Mouse (Mus musculus) hindbrain, embryonic 10.5 days (tissue): Measurements from ENCODE around the gene Ovol1. TPM values are rescaled to one million over a fixed set of nuclear protein-coding genes. Genes with fewer than 3 reads are reported as not detected.

ENCODE experiments used
- DNase-seq: peaks from one replicate; pipeline ENCODE4 v3.0.0-alpha.2; 2017; ENCODE audit warnings: low spot score
- H3K27ac ChIP-seq: fragments of 300-500 bp; sonication (generic); 2 replicates; pipeline ENCODE4 v1.5.1; 2016; ENCODE audit warnings: mild to moderate bottlenecking, moderate library complexity
- H3K27me3 ChIP-seq: fragments of 300-500 bp; sonication (generic); 2 replicates; pipeline ENCODE4 v1.6.1; 2016; ENCODE audit warnings: mild to moderate bottlenecking; ENCODE audit not compliant: poor library complexity, insufficient read depth, severe bottlenecking
- H3K36me3 ChIP-seq: fragments of 300-500 bp; sonication (generic); 2 replicates; pipeline ENCODE4 v1.6.1; 2016; ENCODE audit warnings: mild to moderate bottlenecking, moderate library complexity
- H3K4me1 ChIP-seq: fragments of 300-500 bp; sonication (generic); replicated peaks from 2 replicates; pipeline ENCODE4 v1.6.1; 2016; ENCODE audit warnings: mild to moderate bottlenecking
- H3K4me3 ChIP-seq: fragments of 300-500 bp; sonication (generic); 2 replicates; pipeline ENCODE4 v1.5.1; 2016; ENCODE audit warnings: mild to moderate bottlenecking, moderate library complexity
- H3K9me3 ChIP-seq: fragments of 300-500 bp; sonication (generic); 2 replicates; pipeline ENCODE4 v1.6.1; 2016; ENCODE audit warnings: mild to moderate bottlenecking, moderate library complexity
- WGBS: fragments of 180-500 bp; shearing (Covaris S2); methylation state at CpG from one replicate; pipeline ENCODE4 v1.1.7; 2016; 5-methylcytosine and 5-hydroxymethylcytosine counted together
- polyA plus RNA-seq: library from polyadenylated mRNA; unstranded; fragments of >200 nt; fragmentation: Nextera tagmentation; extraction: Ambion mirVana; gene quantifications from 2 replicates; pipeline ENCODE4 v1.2.1, GENCODE M21; 2016

The Ovol1 gene
- polyA plus RNA-seq, 1 experiment from 2014 or later = 0.77 TPM

- peaks cover 38% of the 10 kb centered on the region for H3K4me1 ChIP-seq
- H3K4me3 ChIP-seq = no peak overlapping the region; the same call in 1 of the 2 replicates
- WGBS = 55% methylated on average over 5 of the region's 5 CpGs
- no peaks in the 10 kb centered on the region for H3K9me3 ChIP-seq
- no peak for DNase-seq
- peak overlapping the region; percentile 23; the same call in 1 of the 2 replicates for H3K27ac ChIP-seq
- H3K36me3 ChIP-seq = peaks cover 12% of the 10 kb centered on the region; the same call in 1 of the 2 replicates
- peaks cover 81% of the 10 kb centered on the region for H3K27me3 ChIP-seq
Observed at GRCm38 (mm10) chr19:5566316-5566715, 5.9 kb upstream of the Ovol1 start.

- WGBS = 93% methylated on average over 10 of the region's 10 CpGs
- no peak overlapping the region for H3K27ac ChIP-seq
- no peaks in the 10 kb centered on the region for H3K9me3 ChIP-seq
- H3K4me1 ChIP-seq = peaks cover 48% of the 10 kb centered on the region
- peaks cover 94% of the 10 kb centered on the region for H3K27me3 ChIP-seq
- no peak overlapping the region for H3K4me3 ChIP-seq
- DNase-seq = no peak
- H3K36me3 ChIP-seq = no peaks in the 10 kb centered on the region
Observed at GRCm38 (mm10) chr19:5562776-5563175, 2.3 kb upstream of the Ovol1 start.

DNA sequence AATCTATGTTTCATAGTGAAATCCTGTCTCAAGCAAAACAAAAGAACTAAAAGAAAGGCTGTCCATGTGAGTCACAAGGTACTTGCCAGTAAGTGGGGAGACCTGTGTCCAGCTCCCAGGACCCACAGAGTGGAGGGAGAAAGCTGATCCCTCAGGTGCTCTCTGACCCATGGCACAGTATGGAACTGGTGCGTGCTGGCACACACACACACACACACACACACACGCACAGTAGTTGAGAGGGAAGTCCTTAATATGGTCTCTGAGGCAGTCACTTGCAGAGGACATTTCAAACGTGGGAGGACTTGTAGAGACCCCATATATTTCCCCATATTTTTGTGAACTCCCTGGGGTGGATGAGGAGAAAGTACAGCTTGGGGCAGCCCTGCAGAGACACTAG, 1.4 kb upstream of the Ovol1 start:
- H3K27me3 ChIP-seq = peaks cover 100% of the 10 kb centered on the region
- peaks cover 39% of the 10 kb centered on the region for H3K4me1 ChIP-seq
- H3K27ac ChIP-seq = no peak overlapping the region
- WGBS = 68% methylated on average over 3 of the region's 3 CpGs
- H3K36me3 ChIP-seq = no peaks in the 10 kb centered on the region
- no peak for DNase-seq
- H3K9me3 ChIP-seq = no peaks in the 10 kb centered on the region
- H3K4me3 ChIP-seq = no peak overlapping the region

- peaks cover 100% of the 10 kb centered on the region for H3K27me3 ChIP-seq
- H3K4me1 ChIP-seq = peaks cover 33% of the 10 kb centered on the region
- WGBS = 17% methylated on average over 10 of the region's 10 CpGs
- peak; percentile 23 for DNase-seq
- H3K4me3 ChIP-seq = peak overlapping the region; percentile 47
- H3K27ac ChIP-seq = no peak overlapping the region
- H3K36me3 ChIP-seq = no peaks in the 10 kb centered on the region
- no peaks in the 10 kb centered on the region for H3K9me3 ChIP-seq
Observed at GRCm38 (mm10) chr19:5561252-5561790, 875 bp upstream of the Ovol1 start.

DNA sequence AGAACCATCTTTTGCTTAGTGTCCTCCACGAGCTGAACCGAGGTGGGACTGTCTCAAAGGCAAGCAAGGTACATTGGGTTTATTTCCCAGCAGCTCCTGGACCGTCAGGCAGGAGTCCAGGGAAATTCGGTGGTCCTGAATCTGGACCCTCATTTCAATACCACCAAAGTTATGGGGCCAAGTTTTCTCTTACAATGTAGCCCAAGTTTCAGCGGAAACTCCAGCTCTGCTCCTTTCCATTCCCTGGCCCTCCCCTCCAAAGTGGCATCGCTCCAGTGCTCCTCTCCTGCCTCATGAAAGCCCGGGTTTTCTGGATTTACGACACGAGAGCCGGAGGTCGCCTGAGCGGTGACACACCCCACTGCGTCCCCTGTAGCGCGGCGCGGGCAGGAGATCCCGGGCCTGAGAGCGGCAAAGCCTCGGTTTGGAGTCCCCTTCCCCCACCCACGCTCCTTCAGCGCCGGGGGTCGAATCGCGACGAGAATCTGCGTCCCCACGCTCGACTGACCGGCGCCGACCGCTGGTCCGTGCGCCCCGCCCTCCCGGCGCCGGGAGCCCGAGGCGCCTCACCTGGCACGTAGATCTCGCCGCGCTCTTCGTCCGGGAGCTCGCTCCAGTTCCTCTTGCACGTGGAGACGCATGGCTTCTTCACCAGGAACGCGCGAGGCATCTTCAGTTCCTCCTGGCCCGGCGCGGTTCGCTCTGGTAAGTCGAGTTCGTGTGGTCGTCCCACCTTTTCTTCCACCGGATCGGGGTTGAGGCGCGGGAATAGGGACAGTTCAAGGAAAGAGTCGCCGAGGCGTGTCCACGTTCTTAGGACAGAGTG, 602 bp downstream of the Ovol1 start:
- peak; percentile 30 for DNase-seq
- Histone ChIP-seq H3K4me3 (peak overlapping the region; percentile 47), H3K27ac (no peak overlapping the region), H3K27me3 (peaks cover 100% of the 10 kb centered on the region), H3K36me3 (no peaks in the 10 kb centered on the region), H3K4me1 (peaks cover 31% of the 10 kb centered on the region), H3K9me3 (no peaks in the 10 kb centered on the region)
- 1% methylated on average over 69 of the region's 69 CpGs for WGBS

GRCm38 (mm10) chr19:5559229-5559628, 1.2 kb downstream of the Ovol1 start:
- no peak for DNase-seq
- Histone ChIP-seq H3K27ac (no peak overlapping the region), H3K9me3 (no peaks in the 10 kb centered on the region), H3K36me3 (no peaks in the 10 kb centered on the region), H3K4me3 (peak overlapping the region; percentile 47), H3K27me3 (peaks cover 98% of the 10 kb centered on the region), H3K4me1 (peaks cover 31% of the 10 kb centered on the region)
- WGBS = 17% methylated on average over 8 of the region's 8 CpGs

- peaks cover 98% of the 10 kb centered on the region for H3K27me3 ChIP-seq
- H3K27ac ChIP-seq = no peak overlapping the region
- no peaks in the 10 kb centered on the region for H3K9me3 ChIP-seq
- no peak overlapping the region; the same call in 1 of the 2 replicates for H3K4me3 ChIP-seq
- 67% methylated on average over 8 of the region's 8 CpGs for WGBS
- no peak for DNase-seq
- peaks cover 31% of the 10 kb centered on the region for H3K4me1 ChIP-seq
- no peaks in the 10 kb centered on the region for H3K36me3 ChIP-seq
Observed at GRCm38 (mm10) chr19:5558770-5559169, 1.7 kb downstream of the Ovol1 start.

DNA sequence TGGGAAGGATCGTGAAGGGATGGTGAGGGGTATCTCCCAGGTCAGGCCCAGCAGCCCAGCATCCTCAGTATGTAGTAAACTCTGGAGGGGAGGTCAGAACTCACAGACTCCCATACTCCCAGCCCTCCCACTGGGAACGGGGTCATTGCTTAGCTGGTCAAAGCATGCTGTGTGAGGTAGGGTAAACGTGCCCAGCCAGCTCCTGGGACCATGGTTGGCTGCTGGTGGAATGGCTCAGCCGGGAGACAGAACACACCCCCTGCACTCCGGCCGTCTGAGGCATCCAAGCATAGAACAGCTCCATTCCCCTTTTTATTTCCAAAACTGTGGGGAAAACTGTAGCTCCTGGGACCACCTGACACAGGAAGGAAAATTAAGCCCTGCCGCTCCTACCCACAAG, 2.3 kb downstream of the Ovol1 start:
- Histone ChIP-seq H3K4me3 (no peak overlapping the region), H3K4me1 (peaks cover 31% of the 10 kb centered on the region), H3K36me3 (no peaks in the 10 kb centered on the region), H3K27me3 (peaks cover 98% of the 10 kb centered on the region), H3K9me3 (no peaks in the 10 kb centered on the region), H3K27ac (no peak overlapping the region)
- WGBS = 38% methylated on average over 7 of the region's 7 CpGs
- DNase-seq = no peak

DNA sequence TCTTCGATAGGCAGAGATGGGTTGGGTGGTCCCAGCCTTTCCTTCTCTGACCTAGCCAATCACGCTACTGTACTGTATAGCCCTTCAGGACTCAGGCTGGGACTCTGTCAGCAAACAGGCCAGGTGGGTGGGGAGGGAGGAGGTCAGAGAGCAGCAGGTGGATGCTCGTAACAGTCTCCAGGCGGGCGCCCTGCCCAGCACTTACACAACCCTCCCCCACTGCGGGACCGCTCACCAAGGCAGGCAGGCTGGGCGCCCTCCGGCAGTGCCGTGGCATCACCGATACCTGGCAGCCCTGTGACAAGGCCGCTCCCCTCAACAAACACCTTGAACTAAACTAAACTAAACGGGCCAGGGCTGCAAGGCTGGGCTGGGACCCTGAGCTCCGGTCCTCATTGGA, 6.2 kb downstream of the Ovol1 start:
- no peak for DNase-seq
- H3K36me3 ChIP-seq = no peaks in the 10 kb centered on the region
- WGBS = 74% methylated on average over 14 of the region's 14 CpGs
- H3K4me3 ChIP-seq = no peak overlapping the region
- no peaks in the 10 kb centered on the region for H3K9me3 ChIP-seq
- H3K27ac ChIP-seq = no peak overlapping the region
- peaks cover 77% of the 10 kb centered on the region for H3K27me3 ChIP-seq
- peaks cover 10% of the 10 kb centered on the region for H3K4me1 ChIP-seq

GRCm38 (mm10) chr19:5553802-5554201, 6.6 kb downstream of the Ovol1 start:
- 60% methylated on average over 8 of the region's 8 CpGs for WGBS
- H3K27me3 ChIP-seq = peaks cover 73% of the 10 kb centered on the region
- no peak for DNase-seq

GRCm38 (mm10) chr19:5547471-5548056, 12.9 kb downstream of the Ovol1 start:
- DNase-seq = no peak
- Histone ChIP-seq H3K27me3 (0 out of 2 replicates have a peak, but pooled peaks cover 14% of the 10 kb centered on the region), H3K27ac (no peak overlapping the region), H3K4me1 (peaks cover 6% of the 10 kb centered on the region; the same call in 1 of the 2 replicates), H3K36me3 (no peaks in the 10 kb centered on the region), H3K4me3 (no peak overlapping the region), H3K9me3 (no peaks in the 10 kb centered on the region)
- 80% methylated on average over 4 of the region's 4 CpGs for WGBS

More at GRCm38 (mm10) chr19:5553802-5554201, 6.6 kb downstream of the Ovol1 start:
- Histone ChIP-seq H3K27ac (no peak overlapping the region), H3K4me3 (no peak overlapping the region), H3K9me3 (no peaks in the 10 kb centered on the region), H3K4me1 (peaks cover 6% of the 10 kb centered on the region), H3K36me3 (no peaks in the 10 kb centered on the region)

DNA sequence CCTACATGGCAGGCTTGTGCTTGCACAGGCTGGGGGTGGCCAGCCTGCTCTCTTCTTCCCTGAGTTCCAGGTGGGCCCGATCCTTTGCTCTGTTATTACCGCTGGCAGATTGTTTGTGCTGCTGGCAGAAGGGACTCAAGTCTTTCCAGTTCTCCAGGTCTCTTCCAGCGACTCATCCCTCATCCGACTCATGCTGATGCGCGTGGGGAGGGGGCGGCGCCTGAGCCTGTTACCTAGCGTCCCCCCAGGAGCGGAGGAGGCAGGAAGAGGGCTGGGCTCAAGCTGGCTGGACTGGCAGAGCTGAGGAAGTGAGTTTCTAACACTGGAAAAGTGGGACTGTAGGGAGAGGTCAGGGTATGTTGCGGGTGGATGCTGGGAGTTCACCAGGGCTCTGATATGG, 16.4 kb downstream of the Ovol1 start:
- 50% methylated on average over 11 of the region's 11 CpGs for WGBS
- peak overlapping the region; percentile 29; the same call in 1 of the 2 replicates for H3K27ac ChIP-seq
- DNase-seq = no peak
- H3K4me3 ChIP-seq = no peak overlapping the region
- H3K27me3 ChIP-seq = peaks cover 11% of the 10 kb centered on the region; the same call in 1 of the 2 replicates
- no peaks in the 10 kb centered on the region for H3K36me3 ChIP-seq
- 0 out of 2 replicates have a peak, but pooled peaks cover 6% of the 10 kb centered on the region for H3K4me1 ChIP-seq
- no peaks in the 10 kb centered on the region for H3K9me3 ChIP-seq

DNA sequence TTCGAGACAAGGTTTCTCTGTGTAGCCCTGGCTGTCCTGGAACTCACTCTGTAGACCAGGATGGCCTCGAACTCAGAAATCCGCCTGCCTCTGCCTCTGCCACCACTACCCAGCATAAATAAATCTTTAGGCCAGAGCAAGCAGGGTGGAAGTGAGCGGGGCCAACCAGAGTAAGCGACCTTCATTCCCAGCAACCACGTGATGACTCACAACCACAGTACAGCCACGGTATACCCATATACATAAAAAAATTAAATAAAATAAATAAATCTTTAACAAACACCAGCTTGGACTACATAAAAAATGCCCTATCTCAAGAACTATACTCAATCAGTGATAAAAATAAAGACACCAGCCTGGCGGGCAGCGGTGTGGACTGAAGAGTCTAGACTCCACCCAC, 17.1 kb downstream of the Ovol1 start:
- Histone ChIP-seq H3K27ac (no peak overlapping the region), H3K9me3 (no peaks in the 10 kb centered on the region), H3K27me3 (peaks cover 15% of the 10 kb centered on the region; the same call in 1 of the 2 replicates), H3K36me3 (no peaks in the 10 kb centered on the region), H3K4me1 (0 out of 2 replicates have a peak, but pooled peaks cover 6% of the 10 kb centered on the region), H3K4me3 (no peak overlapping the region)
- WGBS = 88% methylated on average over 9 of the region's 9 CpGs
- no peak for DNase-seq
